Mouse (Mus musculus) gastrocnemius, postnatal 10 days (tissue): ENCODE data around the gene Atf1. TPM values are rescaled to one million over a fixed set of nuclear protein-coding genes. Genes with fewer than 3 reads are reported as not detected.

ENCODE experiments used
- DNase-seq: peaks from one replicate; pipeline ENCODE4 v3.0.0; 2021; ENCODE audit warnings: mixed read lengths
- total RNA-seq, 2 experiments: library from RNA; stranded (reverse); gene quantifications; 2 replicates each; pipeline ENCODE4 v1.2.3; 2021

Gene Atf1
- total RNA-seq, 2 experiments from 2014 or later = 51.5 to 55.9 TPM

GRCm38 (mm10) chr15:100215092-100215491 lies 12.5 kb upstream of the Atf1 start:
- no peak for DNase-seq

GRCm38 (mm10) chr15:100216173-100216572 lies 11.4 kb upstream of the Atf1 start:
- no peak for DNase-seq

GRCm38 (mm10) chr15:100218018-100218417 lies 9.6 kb upstream of the Atf1 start:
- DNase-seq = no peak

GRCm38 (mm10) chr15:100219396-100219795 lies 8.2 kb upstream of the Atf1 start:
- DNase-seq = no peak

- no peak for DNase-seq
Measured at GRCm38 (mm10) chr15:100220916-100221315, 6.7 kb upstream of the Atf1 start.

GRCm38 (mm10) chr15:100225381-100225780 lies 2.2 kb upstream of the Atf1 start:
- DNase-seq = no peak

- no peak for DNase-seq
Measured at GRCm38 (mm10) chr15:100225891-100226290, 1.7 kb upstream of the Atf1 start.

- peak; percentile 13 for DNase-seq
Measured at GRCm38 (mm10) chr15:100227031-100227662, 472 bp upstream of the Atf1 start.

- DNase-seq = no peak
Measured at GRCm38 (mm10) chr15:100228535-100229336, 1.1 kb downstream of the Atf1 start.

GRCm38 (mm10) chr15:100230655-100231054 lies 3.0 kb downstream of the Atf1 start:
- no peak for DNase-seq

- no peak for DNase-seq
Measured at GRCm38 (mm10) chr15:100231616-100232525, 4.3 kb downstream of the Atf1 start.

- DNase-seq = no peak
Measured at GRCm38 (mm10) chr15:100235208-100235965, 7.8 kb downstream of the Atf1 start.

GRCm38 (mm10) chr15:100236952-100237351 lies 9.3 kb downstream of the Atf1 start:
- no peak for DNase-seq

GRCm38 (mm10) chr15:100241780-100242179 lies 14.2 kb downstream of the Atf1 start:
- no peak for DNase-seq

GRCm38 (mm10) chr15:100245951-100246350 lies 18.3 kb downstream of the Atf1 start:
- no peak for DNase-seq

GRCm38 (mm10) chr15:100247296-100247695 lies 19.7 kb downstream of the Atf1 start:
- DNase-seq = no peak

- DNase-seq = no peak
Measured at GRCm38 (mm10) chr15:100248665-100249433, 21.2 kb downstream of the Atf1 start.

- no peak for DNase-seq
Measured at GRCm38 (mm10) chr15:100251153-100251780, 23.6 kb downstream of the Atf1 start.

- no peak for DNase-seq
Measured at GRCm38 (mm10) chr15:100256386-100256785, 28.8 kb downstream of the Atf1 start.

GRCm38 (mm10) chr15:100257305-100257704 lies 29.7 kb downstream of the Atf1 start:
- DNase-seq = no peak
